In the genomic region with DNA sequence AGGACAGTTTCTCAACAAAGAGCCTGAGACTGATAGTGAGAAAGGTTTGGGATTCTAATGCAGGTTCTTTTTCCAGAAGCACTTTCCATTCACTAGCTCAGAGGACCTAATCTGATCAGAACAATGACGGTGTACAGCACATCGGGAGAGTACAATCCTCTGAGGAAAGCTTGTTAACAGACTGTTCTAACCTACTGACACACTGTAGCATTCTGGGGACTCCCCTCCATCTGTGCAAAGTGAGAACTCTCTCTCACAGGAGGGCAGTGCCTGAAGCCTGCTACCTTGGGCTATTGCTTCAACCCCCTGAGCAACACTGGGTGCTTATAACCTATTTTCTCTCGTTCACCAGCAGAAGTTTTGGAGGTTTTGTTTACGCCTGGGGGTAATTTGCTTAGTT, we compare ENCODE assay signal across 9 mouse cellular contexts.
DNase-seq lines count a peak whose midpoint lies in the region; ATAC-seq and TF ChIP-seq lines count a peak whose summit lies in the region.
"Had no signal": no experiment of that assay in that cellular context is flagged by ENCODE, and none has a peak within 500 bp of the region (broad histone marks: within the 10 kb centered on the region; RNA-seq: fewer than 3 reads in every experiment).

No protein-coding gene starts in this region.

- H3K27ac ChIP-seq in left cerebral cortex, adult 2 months: peak overlapping the region; percentile 54
- H3K27ac ChIP-seq in liver, embryonic 13.5 days: peak overlapping the region; percentile 35
- peak overlapping the region; percentile 84 for H3K27ac ChIP-seq in olfactory bulb, adult 2 months (ENCODE audit: insufficient read depth, low read depth, low read length)

- WGBS in liver, embryonic 13.5 days (ENCODE audit: insufficient replicate concordance): 31% methylated on average over 4 of the region's 4 CpGs
- 18% methylated on average over 4 of the region's 4 CpGs for WGBS in olfactory bulb, adult 2 months

- H3K4me1 ChIP-seq in liver, embryonic 13.5 days (replicated peaks): peaks cover 49% of the 10 kb centered on the region
- H3K4me1 ChIP-seq in olfactory bulb, adult 2 months (ENCODE audit: control insufficient read depth, insufficient read depth, low read length): peaks cover 5% of the 10 kb centered on the region

- TF ChIP-seq POLR2A in olfactory bulb, adult 2 months (IDR thresholded peaks at IDR 0.05; ENCODE audit: insufficient read depth, low read depth, low read length): no peak

- intact Hi-C loops in left cerebral cortex, adult 2 months (cut with DNase I): no loop called here
- intact Hi-C loops in left cerebral cortex, postnatal 4 days (cut with DNase I): no loop called here
- intact Hi-C loops in heart, postnatal 14 days (cut with DNase I): no loop called here

- no peaks in the 10 kb centered on the region for H3K27me3 ChIP-seq in liver, embryonic 13.5 days

- no peak overlapping the region for H3K4me3 ChIP-seq in left cerebral cortex, adult 2 months
- H3K4me3 ChIP-seq in liver, embryonic 13.5 days (replicated peaks): no peak overlapping the region
- no peak overlapping the region for H3K4me3 ChIP-seq in olfactory bulb, adult 2 months (ENCODE audit: insufficient read depth, low read depth, low read length)

- no peak for TF ChIP-seq CTCF in left cerebral cortex, adult 2 months (IDR thresholded peaks at IDR 0.05)
- no peak for TF ChIP-seq CTCF in olfactory bulb, adult 2 months (IDR thresholded peaks at IDR 0.05; ENCODE audit: insufficient read depth, low read depth, low read length)

- no peaks in the 10 kb centered on the region for H3K36me3 ChIP-seq in liver, embryonic 13.5 days

- no peak for DNase-seq in left cerebral cortex, adult 2 months (ENCODE audit: extremely low spot score in 1 of 2, low spot score in 2 of 2)
- no peak for DNase-seq in left cerebral cortex, postnatal 4 days
- peak; percentile 14 to 26 for DNase-seq in cerebellum, postnatal 25 days
- no peak for DNase-seq in liver, embryonic 13.5 days
- DNase-seq in heart, postnatal 14 days: no peak
- DNase-seq in adipocyte (ENCODE audit: low spot score): no peak
- DNase-seq in kidney, adult 11 months: no peak
- DNase-seq: kidney, adult 2 months had no signal

- no peaks in the 10 kb centered on the region for H3K9me3 ChIP-seq in liver, embryonic 13.5 days (replicated peaks)

- ATAC-seq in liver, embryonic 13.5 days (ENCODE audit: low read depth): peak; percentile 22; the same call in 1 of the 2 replicates

- no peak overlapping the region for H3K4me2 ChIP-seq in liver, embryonic 13.5 days

- no peak overlapping the region for H3K9ac ChIP-seq in liver, embryonic 13.5 days

Comparison
In these comparisons a context has a peak if more than half of its experiments do, and no peak if none do; other contexts are left out.
1. DNase-seq: peak in cerebellum, postnatal 25 days (2 of 2); none in left cerebral cortex, adult 2 months (0 of 2), left cerebral cortex, postnatal 4 days (single experiment), liver, embryonic 13.5 days (single experiment), heart, postnatal 14 days (0 of 2), adipocyte (single experiment) and kidney, adult 11 months (single experiment).
2. Peak in every context shown above with its lines, with median percentiles within 50 percentile points of each other: H3K27ac ChIP-seq.